Mouse (Mus musculus): Measurements from ENCODE around the gene Slc38a5. TPM values are rescaled to one million over a fixed set of nuclear protein-coding genes. Genes with fewer than 3 reads are reported as not detected.

Slc38a5 gene
- polyA plus RNA-seq, 1 experiment: 0.63 TPM

- H3K4me3 ChIP-seq (ENCODE audit: low read depth, low read length): no peak overlapping the region
- no peaks in the 10 kb centered on the region for H3K9me3 ChIP-seq (replicated peaks; ENCODE audit: control insufficient read depth, insufficient read depth, low read length, poor library complexity, severe bottlenecking)
- no peaks in the 10 kb centered on the region for H3K36me3 ChIP-seq (ENCODE audit: control insufficient read depth, insufficient read depth, low read length, poor library complexity, severe bottlenecking)
- H3K4me1 ChIP-seq (ENCODE audit: control insufficient read depth, insufficient read depth, low read length): no peaks in the 10 kb centered on the region
- no peak overlapping the region for H3K27ac ChIP-seq (ENCODE audit: insufficient read depth, low read length)
- no peak overlapping the region for H3K9ac ChIP-seq (ENCODE audit: low read depth, poor library complexity, severe bottlenecking)
- no peaks in the 10 kb centered on the region for H3K27me3 ChIP-seq (ENCODE audit: control insufficient read depth, insufficient read depth, low read length, poor library complexity, severe bottlenecking)
- TF ChIP-seq CTCF (IDR thresholded peaks at IDR 0.05; ENCODE audit: low read depth, low read length): no peak
- no peak for TF ChIP-seq POLR2A (IDR thresholded peaks at IDR 0.05; ENCODE audit: insufficient read depth, low read length)
- TF ChIP-seq EP300 (IDR thresholded peaks at IDR 0.05; ENCODE audit: insufficient read depth, low read depth, low read length): no peak
Measured at GRCm38 (mm10) chrX:8233602-8234001, 37.3 kb upstream of the Slc38a5 start.

- H3K9ac ChIP-seq (ENCODE audit: low read depth, poor library complexity, severe bottlenecking): no peak overlapping the region
- H3K4me1 ChIP-seq (ENCODE audit: control insufficient read depth, insufficient read depth, low read length): no peaks in the 10 kb centered on the region
- H3K27me3 ChIP-seq (ENCODE audit: control insufficient read depth, insufficient read depth, low read length, poor library complexity, severe bottlenecking): no peaks in the 10 kb centered on the region
- no peaks in the 10 kb centered on the region for H3K36me3 ChIP-seq (ENCODE audit: control insufficient read depth, insufficient read depth, low read length, poor library complexity, severe bottlenecking)
- no peaks in the 10 kb centered on the region for H3K9me3 ChIP-seq (replicated peaks; ENCODE audit: control insufficient read depth, insufficient read depth, low read length, poor library complexity, severe bottlenecking)
- TF ChIP-seq EP300 (IDR thresholded peaks at IDR 0.05; ENCODE audit: insufficient read depth, low read depth, low read length) (no peak), POLR2A (IDR thresholded peaks at IDR 0.05; ENCODE audit: insufficient read depth, low read length) (no peak), CTCF (IDR thresholded peaks at IDR 0.05; ENCODE audit: low read depth, low read length) (no peak)
- no peak overlapping the region for H3K4me3 ChIP-seq (ENCODE audit: low read depth, low read length)
- H3K27ac ChIP-seq (ENCODE audit: insufficient read depth, low read length): no peak overlapping the region
Measured at GRCm38 (mm10) chrX:8236704-8237103, 34.2 kb upstream of the Slc38a5 start.

DNA sequence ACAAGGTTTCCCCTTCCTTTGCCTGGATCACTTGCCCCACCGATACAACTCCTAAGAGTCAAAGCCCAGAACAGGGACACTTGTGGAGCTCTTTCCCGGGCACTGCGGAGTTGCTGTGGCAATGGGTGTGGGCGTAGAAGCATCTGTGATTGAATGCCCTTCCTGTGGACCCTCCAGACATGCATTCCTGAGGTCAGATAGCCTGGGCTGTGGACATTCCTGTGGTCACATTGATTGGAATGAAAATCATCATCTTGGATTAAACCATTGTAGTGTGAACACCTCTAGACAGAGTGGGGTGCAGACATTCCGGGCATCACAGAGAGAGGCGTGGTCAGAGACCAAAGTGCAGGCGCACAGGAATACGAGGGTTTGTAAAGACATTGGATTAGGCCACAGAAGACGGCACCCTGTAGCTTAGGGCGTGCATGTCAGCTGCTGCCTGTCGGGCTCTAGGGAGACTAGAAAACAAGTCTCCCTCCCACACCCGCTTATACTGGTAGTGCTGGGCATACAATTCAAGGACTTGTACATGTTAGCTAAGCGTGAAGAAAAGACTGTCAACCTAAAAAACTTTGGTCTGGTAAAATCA is 32.0 kb upstream of the Slc38a5 start:
- no peaks in the 10 kb centered on the region for H3K9me3 ChIP-seq (replicated peaks; ENCODE audit: control insufficient read depth, insufficient read depth, low read length, poor library complexity, severe bottlenecking)
- H3K27ac ChIP-seq (ENCODE audit: insufficient read depth, low read length): peak overlapping the region; percentile 67
- no peak overlapping the region for H3K4me3 ChIP-seq (ENCODE audit: low read depth, low read length)
- TF ChIP-seq CTCF (IDR thresholded peaks at IDR 0.05; ENCODE audit: low read depth, low read length) (no peak), EP300 (IDR thresholded peaks at IDR 0.05; ENCODE audit: insufficient read depth, low read depth, low read length) (peak; percentile 70; the same call in 1 of the 2 replicates)
- H3K9ac ChIP-seq (ENCODE audit: low read depth, poor library complexity, severe bottlenecking): no peak overlapping the region
- H3K36me3 ChIP-seq (ENCODE audit: control insufficient read depth, insufficient read depth, low read length, poor library complexity, severe bottlenecking): no peaks in the 10 kb centered on the region
- no peaks in the 10 kb centered on the region for H3K27me3 ChIP-seq (ENCODE audit: control insufficient read depth, insufficient read depth, low read length, poor library complexity, severe bottlenecking)
- no peaks in the 10 kb centered on the region for H3K4me1 ChIP-seq (ENCODE audit: control insufficient read depth, insufficient read depth, low read length)

DNA sequence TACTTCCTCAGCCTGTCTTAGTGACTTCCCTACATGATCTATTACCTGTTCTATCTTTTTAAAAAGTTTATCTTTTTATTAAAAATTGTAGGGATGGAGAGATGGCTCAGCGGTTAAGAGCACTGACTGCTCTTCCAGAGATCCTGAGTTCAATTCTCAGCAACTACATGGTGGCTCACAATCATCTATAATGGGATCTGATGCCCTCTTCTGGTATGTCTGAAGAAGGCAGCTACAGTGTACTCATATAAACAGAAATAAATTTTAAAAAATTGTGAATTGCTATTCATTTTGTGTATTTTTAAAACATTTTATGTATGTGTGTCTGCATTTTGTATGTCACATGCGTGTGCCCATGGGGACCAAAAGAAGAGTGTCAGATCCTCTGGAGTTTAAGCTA is 23.3 kb upstream of the Slc38a5 start:
- Histone ChIP-seq H3K4me3 (ENCODE audit: low read depth, low read length) (no peak overlapping the region), H3K27ac (ENCODE audit: insufficient read depth, low read length) (no peak overlapping the region), H3K27me3 (ENCODE audit: control insufficient read depth, insufficient read depth, low read length, poor library complexity, severe bottlenecking) (no peaks in the 10 kb centered on the region), H3K9ac (ENCODE audit: low read depth, poor library complexity, severe bottlenecking) (no peak overlapping the region), H3K4me1 (ENCODE audit: control insufficient read depth, insufficient read depth, low read length) (no peaks in the 10 kb centered on the region), H3K9me3 (replicated peaks; ENCODE audit: control insufficient read depth, insufficient read depth, low read length, poor library complexity, severe bottlenecking) (no peaks in the 10 kb centered on the region), H3K36me3 (ENCODE audit: control insufficient read depth, insufficient read depth, low read length, poor library complexity, severe bottlenecking) (peaks cover 4% of the 10 kb centered on the region; the same call in 1 of the 2 replicates)
- TF ChIP-seq POLR2A (IDR thresholded peaks at IDR 0.05; ENCODE audit: insufficient read depth, low read length) (no peak), EP300 (IDR thresholded peaks at IDR 0.05; ENCODE audit: insufficient read depth, low read depth, low read length) (no peak), CTCF (IDR thresholded peaks at IDR 0.05; ENCODE audit: low read depth, low read length) (no peak)

DNA sequence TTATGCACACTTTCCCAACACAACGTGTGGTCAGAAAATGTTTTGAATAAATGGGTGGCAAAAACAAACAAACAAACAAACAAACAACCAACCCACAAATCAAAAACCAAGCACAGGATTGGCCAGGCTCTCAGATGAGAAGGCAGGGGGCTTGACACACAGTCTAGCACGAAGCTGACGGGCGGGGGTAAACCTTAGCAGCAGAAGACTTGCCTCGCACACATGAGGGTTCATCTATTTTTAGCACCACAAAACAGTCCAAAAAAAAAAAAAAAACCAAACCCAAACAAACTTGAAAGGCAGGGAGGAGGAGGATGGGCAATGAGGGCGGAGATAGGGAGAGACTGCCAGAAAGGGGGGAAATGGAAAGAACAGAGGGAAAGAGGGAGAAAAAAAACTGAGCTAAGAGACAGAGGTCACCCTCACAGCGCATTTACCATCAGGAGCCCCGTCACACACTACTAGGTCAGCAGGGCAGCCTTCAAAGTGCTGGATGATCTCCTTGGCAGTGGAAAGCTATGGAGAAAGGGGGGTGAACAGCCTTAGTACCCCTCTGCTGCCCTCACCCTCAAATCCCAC is 22.3 kb upstream of the Slc38a5 start:
- no peaks in the 10 kb centered on the region for H3K9me3 ChIP-seq (replicated peaks; ENCODE audit: control insufficient read depth, insufficient read depth, low read length, poor library complexity, severe bottlenecking)
- H3K27me3 ChIP-seq (ENCODE audit: control insufficient read depth, insufficient read depth, low read length, poor library complexity, severe bottlenecking): no peaks in the 10 kb centered on the region
- H3K4me3 ChIP-seq (ENCODE audit: low read depth, low read length): no peak overlapping the region
- H3K9ac ChIP-seq (ENCODE audit: low read depth, poor library complexity, severe bottlenecking): no peak overlapping the region
- H3K27ac ChIP-seq (ENCODE audit: insufficient read depth, low read length): no peak overlapping the region
- H3K36me3 ChIP-seq (ENCODE audit: control insufficient read depth, insufficient read depth, low read length, poor library complexity, severe bottlenecking): peaks cover 4% of the 10 kb centered on the region; the same call in 1 of the 2 replicates
- TF ChIP-seq CTCF (IDR thresholded peaks at IDR 0.05; ENCODE audit: low read depth, low read length) (no peak), EP300 (IDR thresholded peaks at IDR 0.05; ENCODE audit: insufficient read depth, low read depth, low read length) (no peak), POLR2A (IDR thresholded peaks at IDR 0.05; ENCODE audit: insufficient read depth, low read length) (no peak)
- no peaks in the 10 kb centered on the region for H3K4me1 ChIP-seq (ENCODE audit: control insufficient read depth, insufficient read depth, low read length)

DNA sequence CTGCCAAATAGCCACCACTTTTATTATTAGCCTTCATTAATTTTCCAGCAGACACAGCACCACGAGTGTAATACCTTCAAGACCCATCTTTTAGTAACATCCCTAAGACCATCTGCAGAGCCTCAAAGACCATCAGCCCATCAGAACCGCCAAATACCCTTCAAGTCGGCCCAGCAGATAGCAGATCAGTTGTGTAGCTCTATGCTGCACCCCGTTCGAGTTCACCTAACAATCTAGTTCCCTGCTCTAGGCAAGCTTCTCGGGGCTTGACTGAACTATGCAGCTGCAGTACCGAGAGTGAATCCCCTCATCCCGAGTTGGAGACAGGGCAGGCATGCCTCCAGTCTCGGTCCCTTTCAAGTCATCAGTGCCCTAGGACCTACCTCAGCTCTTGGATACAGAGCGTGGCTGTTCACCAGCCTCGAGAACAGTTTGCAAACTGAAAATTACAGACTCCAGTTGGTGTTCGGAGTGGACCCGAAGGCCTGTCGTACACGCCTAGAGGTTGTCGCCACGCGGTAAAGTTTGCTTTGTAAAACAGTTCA is 19.1 kb upstream of the Slc38a5 start:
- H3K9ac ChIP-seq (ENCODE audit: low read depth, poor library complexity, severe bottlenecking): peak overlapping the region; percentile 51; the same call in 1 of the 2 replicates
- TF ChIP-seq CTCF (IDR thresholded peaks at IDR 0.05; ENCODE audit: low read depth, low read length) (no peak), POLR2A (IDR thresholded peaks at IDR 0.05; ENCODE audit: insufficient read depth, low read length) (no peak), EP300 (IDR thresholded peaks at IDR 0.05; ENCODE audit: insufficient read depth, low read depth, low read length) (no peak)
- H3K4me1 ChIP-seq (ENCODE audit: control insufficient read depth, insufficient read depth, low read length): no peaks in the 10 kb centered on the region
- H3K9me3 ChIP-seq (replicated peaks; ENCODE audit: control insufficient read depth, insufficient read depth, low read length, poor library complexity, severe bottlenecking): no peaks in the 10 kb centered on the region
- H3K27ac ChIP-seq (ENCODE audit: insufficient read depth, low read length): no peak overlapping the region
- peak overlapping the region; percentile 90 for H3K4me3 ChIP-seq (ENCODE audit: low read depth, low read length)
- no peaks in the 10 kb centered on the region for H3K27me3 ChIP-seq (ENCODE audit: control insufficient read depth, insufficient read depth, low read length, poor library complexity, severe bottlenecking)
- no peaks in the 10 kb centered on the region; the same call in 1 of the 2 replicates for H3K36me3 ChIP-seq (ENCODE audit: control insufficient read depth, insufficient read depth, low read length, poor library complexity, severe bottlenecking)

Measured in ES-Bruce4 (cell line).